8 mouse cellular contexts compared by ENCODE assay signal in the genomic region with DNA sequence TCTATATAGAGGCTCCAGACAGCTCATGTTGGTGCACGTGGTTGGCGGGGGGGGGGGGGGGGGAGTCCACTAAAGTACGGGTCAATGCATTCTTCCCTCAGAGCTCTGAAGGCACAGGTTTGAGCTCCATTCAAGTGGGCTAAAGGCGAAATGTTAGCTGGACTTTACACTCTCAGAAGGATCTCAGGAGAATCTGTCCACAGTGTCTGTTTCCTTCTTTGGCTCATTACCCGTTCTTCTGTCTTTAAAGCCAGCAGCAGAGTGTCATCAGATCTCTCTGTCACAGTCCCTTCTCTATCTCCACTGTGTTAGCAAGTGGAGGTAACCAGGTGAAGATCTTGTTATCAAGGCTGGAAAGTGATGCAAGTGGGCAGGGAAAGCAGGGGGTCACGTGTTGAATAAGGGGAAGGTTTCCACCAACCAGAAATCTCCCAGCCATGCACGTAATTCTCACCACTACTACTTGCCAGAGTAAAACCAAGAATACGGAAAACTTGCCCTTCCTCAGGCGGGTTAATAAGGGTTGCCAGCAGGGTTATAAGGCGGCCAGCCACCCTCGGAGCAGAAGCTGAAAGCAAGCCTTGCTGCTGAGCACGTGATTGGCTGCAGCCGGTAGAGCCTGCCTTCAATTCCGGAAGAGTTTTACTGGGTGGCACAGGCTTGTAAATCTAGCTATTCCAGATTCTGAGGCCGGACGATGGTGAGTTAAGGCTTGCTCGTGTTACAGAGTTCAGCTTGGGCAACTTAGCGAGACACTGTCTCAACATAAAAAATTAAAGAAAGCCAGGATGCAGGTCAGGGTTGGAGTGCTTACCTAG.
A peak's percentile ranks its signal among the peaks of the same experiment; 100 is the strongest.
DNase-seq lines count a peak whose midpoint lies in the region; ATAC-seq and TF ChIP-seq lines count a peak whose summit lies in the region.

No protein-coding gene starts in this region.

- no peak for TF ChIP-seq POLR2A in lung, adult 2 months (IDR thresholded peaks at IDR 0.05; ENCODE audit: borderline replicate concordance, extremely low read depth, low read depth, low read length)

- peak overlapping the region; percentile 9; the same call in 1 of the 2 replicates for H3K4me3 ChIP-seq in forebrain, embryonic 14.5 days (ENCODE audit: low read depth, low read length)
- peak overlapping the region; percentile 28 for H3K4me3 ChIP-seq in lung, adult 2 months (replicated peaks; ENCODE audit: extremely low read depth, low read depth, low read length)
- peak overlapping the region; percentile 8; the same call in 1 of the 2 replicates for H3K4me3 ChIP-seq in neural tube, embryonic 14.5 days (ENCODE audit: low read depth, low read length)

- H3K27ac ChIP-seq in forebrain, embryonic 14.5 days (ENCODE audit: low read depth, low read length): no peak overlapping the region
- no peak overlapping the region for H3K27ac ChIP-seq in neural tube, embryonic 14.5 days (ENCODE audit: low read depth, low read length)

- no peak overlapping the region for H3K9ac ChIP-seq in forebrain, embryonic 14.5 days (ENCODE audit: low read length)
- no peak overlapping the region for H3K9ac ChIP-seq in neural tube, embryonic 14.5 days (replicated peaks; ENCODE audit: low read depth, low read length)

- TF ChIP-seq CTCF in lung, adult 2 months (IDR thresholded peaks at IDR 0.05; ENCODE audit: insufficient read depth, low read length): no peak

- H3K4me1 ChIP-seq in forebrain, embryonic 14.5 days (ENCODE audit: control insufficient read depth, insufficient read depth, low read length): peaks cover 4% of the 10 kb centered on the region; the same call in 1 of the 2 replicates
- H3K4me1 ChIP-seq in lung, adult 2 months (ENCODE audit: control insufficient read depth, insufficient read depth, low read length): no peaks in the 10 kb centered on the region
- H3K4me1 ChIP-seq in neural tube, embryonic 14.5 days (ENCODE audit: control insufficient read depth, insufficient read depth, low read length): 0 out of 2 replicates have a peak, but pooled peaks cover 4% of the 10 kb centered on the region

- WGBS in forebrain, embryonic 14.5 days: 16% methylated on average over 17 of the region's 18 CpGs
- 19% methylated on average over 18 of the region's 18 CpGs for WGBS in lung, adult 2 months
- WGBS in neural tube, embryonic 14.5 days: 20% methylated on average over 18 of the region's 18 CpGs

- peak; percentile 0 to 1 for DNase-seq in heart, adult 9 months (ENCODE audit: low spot score in 2 of 2)
- DNase-seq in heart, postnatal 4 days: no peak
- DNase-seq in ZHBTc4 (ENCODE audit: low read depth, low spot score): peak; percentile 47
- DNase-seq in forebrain, embryonic 14.5 days (ENCODE audit: low spot score): peak; percentile 28
- DNase-seq in kidney, adult 11 months: peak; percentile 74
- peak; percentile 17 for DNase-seq in lung, adult 2 months
- DNase-seq in right cerebral cortex, postnatal 25 days: no peak

- H3K27me3 ChIP-seq in forebrain, embryonic 14.5 days (replicated peaks; ENCODE audit: control insufficient read depth, insufficient read depth, low read length): peaks cover 11% of the 10 kb centered on the region; the same call in 1 of the 2 replicates
- H3K27me3 ChIP-seq in neural tube, embryonic 14.5 days (ENCODE audit: control insufficient read depth, insufficient read depth, low read length): no peaks in the 10 kb centered on the region

- ATAC-seq in forebrain, embryonic 14.5 days: no peak
- ATAC-seq in neural tube, embryonic 14.5 days (ENCODE audit: low read depth): peak; percentile 24

- H3K36me3 ChIP-seq in forebrain, embryonic 14.5 days (ENCODE audit: control insufficient read depth, insufficient read depth, low read length): no peaks in the 10 kb centered on the region
- no peaks in the 10 kb centered on the region for H3K36me3 ChIP-seq in neural tube, embryonic 14.5 days (ENCODE audit: control insufficient read depth, insufficient read depth, low read length)

- H3K4me2 ChIP-seq in forebrain, embryonic 14.5 days (ENCODE audit: low read length): peak overlapping the region; percentile 53
- peak overlapping the region; percentile 55 for H3K4me2 ChIP-seq in neural tube, embryonic 14.5 days (ENCODE audit: low read depth, low read length)

- no peaks in the 10 kb centered on the region for H3K9me3 ChIP-seq in forebrain, embryonic 14.5 days (replicated peaks; ENCODE audit: control insufficient read depth, low read length)
- no peaks in the 10 kb centered on the region for H3K9me3 ChIP-seq in neural tube, embryonic 14.5 days (ENCODE audit: control insufficient read depth, low read length)

Comparison
In these comparisons a context has a peak if more than half of its experiments do, and no peak if none do; other contexts are left out.
1. DNase-seq: peak in heart, adult 9 months (2 of 2), ZHBTc4 (single experiment), forebrain, embryonic 14.5 days (single experiment), kidney, adult 11 months (single experiment) and lung, adult 2 months (single experiment); none in heart, postnatal 4 days (single experiment) and right cerebral cortex, postnatal 25 days (single experiment).
2. Peak in every context shown above with its lines, with median percentiles within 50 percentile points of each other: H3K4me3 ChIP-seq.